Mouse (Mus musculus) CH12.LX (cell line): ENCODE measurements around the gene Tas2r143. TPM values are rescaled to one million over a fixed set of nuclear protein-coding genes. Genes with fewer than 3 reads are reported as not detected.

Source experiments
- DNase-seq: peaks from one replicate; pipeline ENCODE4 v3.0.0-alpha.2; 2013; ENCODE audit errors: extremely low read depth
- H3K27ac ChIP-seq: 2 replicates; pipeline ENCODE4 v1.5.1; 2012; ENCODE audit warnings: low read depth, mild to moderate bottlenecking, control low read depth, moderate library complexity; ENCODE audit not compliant: insufficient read depth
- H3K27me3 ChIP-seq: replicated peaks from 2 replicates; pipeline ENCODE3; 2012; ENCODE audit warnings: inconsistent platforms
- H3K36me3 ChIP-seq, 2 experiments: replicated peaks in 1 of 2; 2 replicates each; pipeline versions ENCODE3 to v1.6.1; 2012; ENCODE audit warnings: inconsistent platforms in 1 of 2, low read length in 1 of 2, mild to moderate bottlenecking in 1 of 2, mixed read lengths in 1 of 2, moderate library complexity in 1 of 2; ENCODE audit not compliant: control insufficient read depth in 1 of 2, insufficient read depth in 1 of 2
- H3K4me1 ChIP-seq, 2 experiments: 2 replicates each; pipeline ENCODE4 v1.6.1; 2012; ENCODE audit warnings: inconsistent platforms in 1 of 2, moderate library complexity in 1 of 2; ENCODE audit not compliant: insufficient read depth in 2 of 2, control insufficient read depth in 1 of 2
- H3K4me2 ChIP-seq: 2 replicates; pipeline ENCODE4 v1.6.1; 2012; ENCODE audit warnings: low read depth, mild to moderate bottlenecking, control low read depth; ENCODE audit not compliant: poor library complexity, insufficient read depth, severe bottlenecking
- H3K4me3 ChIP-seq, 3 experiments: fragments of 150-350 bp in 1 of 3; sonication (generic) in 1 of 3; replicated peaks in 1 of 3; 2 replicates each; pipeline versions ENCODE3 to v1.5.1; 2011 to 2012; ENCODE audit warnings: low read depth in 2 of 3, low read length in 2 of 3, mild to moderate bottlenecking in 2 of 3, moderate library complexity in 2 of 3, control low read depth in 1 of 3, improper control_type of control experiment in 1 of 3, inconsistent platforms in 1 of 3, mixed read lengths in 1 of 3; ENCODE audit not compliant: poor library complexity in 1 of 3
- H3K79me2 ChIP-seq: replicated peaks from 2 replicates; pipeline ENCODE4 v1.6.1; 2012; ENCODE audit warnings: mild to moderate bottlenecking, moderate library complexity; ENCODE audit not compliant: control insufficient read depth, poor library complexity, insufficient read depth, severe bottlenecking; ENCODE audit errors: extremely low read depth
- H3K9ac ChIP-seq: 2 replicates; pipeline ENCODE4 v1.6.1; 2012; ENCODE audit warnings: low read depth, mild to moderate bottlenecking, control low read depth, moderate library complexity; ENCODE audit not compliant: insufficient read depth
- H3K9me3 ChIP-seq: replicated peaks from 2 replicates; pipeline ENCODE3; 2012; ENCODE audit warnings: low read length, inconsistent platforms, mixed read lengths
- CHD2 ChIP-seq: IDR thresholded peaks from 2 replicates; pipeline ENCODE4 v1.6.1; 2011; ENCODE audit warnings: low read length, improper control_type of control experiment
- CTCF ChIP-seq, 2 experiments: IDR thresholded peaks in 1 of 2; conservative IDR thresholded peaks in 1 of 2; 2 replicates each; pipeline ENCODE4 v1.5.1; 2011 to 2012; ENCODE audit warnings: low read depth in 2 of 2, low read length in 2 of 2, improper control_type of control experiment in 1 of 2, inconsistent platforms in 1 of 2, mild to moderate bottlenecking in 1 of 2, moderate library complexity in 1 of 2
- ELF1 ChIP-seq: IDR thresholded peaks from 2 replicates; pipeline ENCODE4 v1.6.1; 2014; ENCODE audit warnings: low read depth, mild to moderate bottlenecking, inconsistent platforms, low read length, improper control_type of control experiment
- GABPA ChIP-seq: IDR thresholded peaks from 2 replicates; pipeline ENCODE4 v1.6.1; 2012; ENCODE audit warnings: low read depth, low read length, improper control_type of control experiment, inconsistent platforms; ENCODE audit not compliant: insufficient replicate concordance
- HCFC1 ChIP-seq: IDR thresholded peaks from 2 replicates; pipeline ENCODE4 v1.6.1; 2012; ENCODE audit warnings: low read depth, mild to moderate bottlenecking, inconsistent platforms, low read length, improper control_type of control experiment
- IRF4 ChIP-seq: IDR thresholded peaks from 2 replicates; pipeline ENCODE4 v1.6.1; 2014; ENCODE audit warnings: low read depth, mild to moderate bottlenecking, inconsistent platforms, low read length, improper control_type of control experiment
- JUND ChIP-seq: conservative IDR thresholded peaks from 2 replicates; pipeline ENCODE4 v1.6.1; 2011; ENCODE audit warnings: low read depth, low read length, improper control_type of control experiment
- KAT2A ChIP-seq: IDR thresholded peaks from 2 replicates; pipeline ENCODE4 v1.6.1; 2012; ENCODE audit warnings: low read length, improper control_type of control experiment, inconsistent platforms; ENCODE audit not compliant: insufficient replicate concordance
- MAFK ChIP-seq: IDR thresholded peaks from 2 replicates; pipeline ENCODE4 v1.6.1; 2011; ENCODE audit warnings: low read length, improper control_type of control experiment; ENCODE audit not compliant: insufficient replicate concordance
- MAX ChIP-seq: IDR thresholded peaks from 2 replicates; pipeline ENCODE4 v1.6.1; 2011; ENCODE audit warnings: low read length, improper control_type of control experiment
- NRF1 ChIP-seq: IDR thresholded peaks from 2 replicates; pipeline ENCODE4 v1.6.1; 2014; ENCODE audit warnings: low read depth, mild to moderate bottlenecking, inconsistent platforms, low read length, improper control_type of control experiment, moderate library complexity
- RAD21 ChIP-seq: IDR thresholded peaks from 2 replicates; pipeline ENCODE4 v1.6.1; 2011; ENCODE audit warnings: low read depth, mild to moderate bottlenecking, low read length, improper control_type of control experiment, moderate library complexity
- SIN3A ChIP-seq: IDR thresholded peaks from 2 replicates; pipeline ENCODE4 v1.6.1; 2012; ENCODE audit warnings: low read length, improper control_type of control experiment, inconsistent platforms
- UBTF ChIP-seq: IDR thresholded peaks from 2 replicates; pipeline ENCODE4 v1.6.1; 2012; ENCODE audit warnings: low read depth, mild to moderate bottlenecking, inconsistent platforms, low read length, improper control_type of control experiment, moderate library complexity
- USF1 ChIP-seq: IDR thresholded peaks from 2 replicates; pipeline ENCODE4 v1.6.1; 2014; ENCODE audit warnings: low read depth, mild to moderate bottlenecking, inconsistent platforms, low read length, improper control_type of control experiment
- USF2 ChIP-seq: conservative IDR thresholded peaks from 2 replicates; pipeline ENCODE4 v1.6.1; 2011; ENCODE audit warnings: low read depth, low read length, improper control_type of control experiment
- ZKSCAN1 ChIP-seq: IDR thresholded peaks from 2 replicates; pipeline ENCODE4 v1.6.1; 2012; ENCODE audit warnings: low read depth, inconsistent platforms, low read length, improper control_type of control experiment, borderline replicate concordance
- ZMIZ1 ChIP-seq: IDR thresholded peaks from 2 replicates; pipeline ENCODE4 v1.6.1; 2012; ENCODE audit warnings: low read depth, mild to moderate bottlenecking, inconsistent platforms, low read length, improper control_type of control experiment
- dilution Hi-C: fragments of 300-500 bp; cut with MboI; formaldehyde crosslinking; loops from 2 replicates; pipeline ENCODE4 v1.14.3; 2020; ENCODE audit warnings: low sequenced_read_pairs; ENCODE audit not compliant: extremely low pct_unique_long_range_greater_than_20kb, extremely low pct_ligation_motif_present
- in situ Hi-C: fragments of 300-500 bp; cut with MboI; formaldehyde crosslinking; loops from 3 replicates; pipeline ENCODE4 v1.14.3; 2019; ENCODE audit warnings: low sequenced_read_pairs, low pct_ligation_motif_present, low pct_unique_long_range_greater_than_20kb, mixed read lengths
- polyA plus RNA-seq: library from polyadenylated mRNA; unstranded; fragments of >175 nt; gene quantifications from 2 replicates; pipeline ENCODE4 v1.2.1, GENCODE M21; 2012; ENCODE audit warnings: low read depth; ENCODE audit not compliant: insufficient read length
- total RNA-seq, 2 experiments: library from RNA; depleted of rRNA; stranded (reverse); fragments of 300-350 nt in 1 of 2; fragments of >200 nt in 1 of 2; gene quantifications; 2 replicates each; pipeline ENCODE4 v1.2.3; 2012 to 2014

Gene Tas2r143
- total and polyA plus RNA-seq, 3 experiments = not detected

DNA sequence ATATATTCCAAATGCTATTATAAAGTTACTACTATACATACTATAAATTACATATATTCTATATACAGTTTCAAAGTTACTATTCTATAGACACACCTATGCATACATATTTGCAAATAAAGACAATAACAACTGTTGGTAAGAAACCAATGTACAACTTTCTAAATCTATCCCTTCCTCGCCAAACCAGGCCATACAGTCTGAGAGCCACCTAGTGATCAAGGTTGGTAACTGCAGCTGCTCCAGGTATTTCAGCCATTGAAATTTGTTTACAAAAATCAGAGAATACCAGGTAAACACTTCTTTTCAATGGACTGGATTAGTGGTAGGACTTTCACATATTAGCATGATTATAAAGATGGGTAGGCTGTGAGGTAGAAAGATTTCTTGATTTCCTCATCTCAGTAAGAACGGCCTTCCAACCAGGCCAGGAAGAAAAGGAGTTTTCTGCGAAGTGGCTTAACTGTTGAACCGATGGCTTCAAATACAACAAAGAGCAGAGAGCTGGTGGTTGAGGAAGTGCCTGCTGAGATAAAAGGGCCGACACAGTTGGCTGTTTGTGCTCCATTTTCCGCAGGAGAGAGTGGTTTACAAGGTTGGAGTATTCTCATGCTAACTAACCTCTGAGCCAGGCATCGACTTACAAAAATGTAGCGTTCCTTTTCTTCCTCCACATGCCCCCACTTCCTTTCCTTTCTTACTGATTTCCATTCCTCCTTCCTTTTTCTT lies 19.5 kb upstream of the Tas2r143 start (continued):
- TF ChIP-seq RAD21 (peak; percentile 66), MAFK (no peak), MAX (no peak)

DNA sequence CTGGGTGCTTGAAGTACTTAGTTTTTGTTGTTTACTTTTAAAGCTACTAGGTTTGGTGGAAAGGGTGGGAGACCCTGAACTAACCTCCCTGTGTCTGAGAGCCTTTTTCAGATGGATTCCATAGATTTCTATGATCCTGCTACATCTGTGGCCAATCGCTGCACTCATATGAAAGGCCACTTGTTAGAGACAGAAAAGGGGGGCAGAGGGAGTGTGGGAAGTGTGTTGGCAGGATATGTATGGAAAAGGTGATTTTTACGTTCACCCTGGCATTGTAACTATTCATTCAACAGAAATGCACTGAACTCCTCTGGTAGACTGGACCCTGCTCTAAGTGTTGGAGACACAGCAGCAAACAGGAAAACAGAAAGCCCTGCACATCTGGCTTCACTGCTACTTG lies 18.8 kb upstream of the Tas2r143 start:
- H3K27ac ChIP-seq = no peak overlapping the region
- H3K36me3 ChIP-seq = no peaks in the 10 kb centered on the region
- dilution Hi-C loops (no loop called here), in situ Hi-C loops (no loop called here)
- peaks cover 0 to 8% of the 10 kb centered on the region in 2 experiments; a peak in 2 of 4 replicates for H3K4me1 ChIP-seq
- no peaks in the 10 kb centered on the region for H3K79me2 ChIP-seq
- no peaks in the 10 kb centered on the region for H3K9me3 ChIP-seq
- TF ChIP-seq USF1 = no peak
- no peak for TF ChIP-seq HCFC1
- TF ChIP-seq NRF1 = no peak
- DNase-seq = no peak
- no peak overlapping the region for H3K9ac ChIP-seq
- H3K4me3 ChIP-seq = no peak overlapping the region
- no peak overlapping the region for H3K4me2 ChIP-seq
- H3K27me3 ChIP-seq = no peaks in the 10 kb centered on the region

DNA sequence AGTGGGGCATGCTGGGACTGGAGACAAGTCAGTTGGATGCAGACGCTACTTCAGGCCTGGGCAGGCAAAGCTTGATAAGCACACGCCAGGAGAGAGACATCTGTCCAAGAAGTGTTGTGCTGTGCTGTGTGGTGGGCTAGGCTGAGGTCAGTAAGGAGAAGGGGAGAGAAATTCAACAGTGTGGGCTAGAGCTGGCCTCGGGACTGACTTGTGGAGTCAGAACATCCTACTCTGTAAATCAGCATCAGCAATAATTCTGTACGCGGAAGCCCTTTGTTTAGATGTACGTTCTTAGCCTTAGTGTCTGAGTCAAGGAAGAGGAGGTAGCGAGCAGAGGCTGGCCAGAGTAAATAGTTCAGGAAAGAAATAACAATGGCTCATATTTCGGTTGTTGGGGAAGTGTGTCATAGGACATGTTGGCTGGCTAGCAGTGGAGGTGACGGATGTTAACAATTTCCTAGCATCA lies 18.1 kb upstream of the Tas2r143 start:
- Histone ChIP-seq H3K27ac (no peak overlapping the region), H3K4me1 (peaks cover 0 to under 1% of the 10 kb centered on the region in 2 experiments; a peak in 1 of 4 replicates), H3K4me2 (no peak overlapping the region), H3K9me3 (no peaks in the 10 kb centered on the region), H3K9ac (no peak overlapping the region), H3K79me2 (no peaks in the 10 kb centered on the region), H3K36me3 (no peaks in the 10 kb centered on the region), H3K4me3 (no peak overlapping the region), H3K27me3 (no peaks in the 10 kb centered on the region)
- no peak for TF ChIP-seq UBTF
- no peak for TF ChIP-seq ELF1
- no peak for TF ChIP-seq JUND
- TF ChIP-seq CTCF (conservative IDR thresholded peaks at IDR 0.05 in 1 of 2, IDR thresholded peaks at IDR 0.05 in 1 of 2; ENCODE audit: low read depth in 2 of 2, low read length in 2 of 2) = no peak
- no peak for TF ChIP-seq ZMIZ1
- TF ChIP-seq USF2 = no peak
- TF ChIP-seq CHD2 = no peak
- no peak for TF ChIP-seq NRF1
- TF ChIP-seq KAT2A = no peak
- TF ChIP-seq GABPA = no peak
- TF ChIP-seq ZKSCAN1 = no peak
- TF ChIP-seq IRF4 = no peak
- TF ChIP-seq SIN3A = no peak
- dilution Hi-C loops (no loop called here), in situ Hi-C loops (no loop called here)
- DNase-seq = no peak
